Comparison of ENCODE assay signal across 11 mouse cellular contexts in the genomic region with DNA sequence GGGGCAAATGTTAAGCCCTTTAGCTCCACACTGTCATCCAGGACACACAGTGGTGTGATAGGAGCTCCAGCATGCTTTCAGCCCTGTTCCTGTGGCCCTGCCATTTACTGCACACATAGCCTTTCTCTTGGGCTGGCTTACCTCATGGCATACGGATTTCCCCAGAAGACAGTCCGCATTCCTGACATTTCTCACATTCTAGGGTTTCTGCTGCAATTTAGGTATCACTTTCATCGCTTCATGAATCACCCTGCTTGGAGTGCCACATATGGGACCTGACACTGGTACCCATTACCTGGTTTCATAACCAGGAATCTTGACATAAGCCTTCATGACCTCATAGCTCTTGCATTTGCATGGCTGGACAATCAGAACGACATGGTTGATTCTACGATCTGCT.
"Had no signal": no experiment of that assay in that cellular context is flagged by ENCODE, and none has a peak within 500 bp of the region (broad histone marks: within the 10 kb centered on the region; RNA-seq: fewer than 3 reads in every experiment).

No protein-coding gene starts in this region.

- ATAC-seq: midbrain, embryonic 16.5 days had no signal

- H3K9ac ChIP-seq: limb, embryonic 13.5 days; liver, embryonic 14.5 days had no signal

- H3K27ac ChIP-seq: limb, embryonic 13.5 days; liver, embryonic 14.5 days; stomach, postnatal 0 days had no signal

- H3K27me3 ChIP-seq: limb, embryonic 13.5 days had no signal

- H3K4me2 ChIP-seq: limb, embryonic 13.5 days; midbrain, embryonic 11.5 days had no signal

- H3K4me3 ChIP-seq: limb, embryonic 13.5 days had no signal

- DNase-seq: kidney, postnatal 14 days; left cerebral cortex, postnatal 4 days; lung, adult 18-20 months; right cerebral cortex, adult 18-20 months; right cerebral cortex, postnatal 25 days; thymus, postnatal 14 days had no signal

- H3K36me3 ChIP-seq: limb, embryonic 13.5 days had no signal
